Mouse (Mus musculus): Measurements from ENCODE around the gene Itgal.
"Not testable (repeated sequence)": the region's sequence is repeated elsewhere in the genome, so short reads cannot be mapped to it uniquely, and the experiment has no call there.

The Itgal gene

DNA sequence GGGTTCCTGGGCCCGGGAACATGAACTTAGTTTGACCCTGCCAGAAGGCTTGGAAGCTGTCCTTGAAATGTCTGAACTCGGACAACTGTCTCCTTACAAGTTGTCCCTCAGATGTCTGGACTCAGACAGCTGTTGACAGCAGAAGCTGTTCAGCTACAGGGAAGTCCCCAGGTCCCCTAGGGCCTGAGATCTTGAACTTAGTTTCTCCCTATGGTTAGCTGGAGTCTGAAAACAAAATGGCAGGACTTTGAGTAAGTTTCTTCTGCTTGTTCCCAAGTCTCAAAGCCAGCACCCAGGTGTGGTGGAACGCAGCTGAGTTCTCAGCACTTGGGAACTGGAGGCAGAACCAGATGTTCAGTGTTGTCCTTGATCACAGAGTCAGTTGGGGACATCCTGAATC lies 16.0 kb upstream of the Itgal start:
- no peak for DNase-seq

- no peak for DNase-seq
Measured at GRCm38 (mm10) chr7:127281114-127281513, 14.9 kb upstream of the Itgal start.

DNA sequence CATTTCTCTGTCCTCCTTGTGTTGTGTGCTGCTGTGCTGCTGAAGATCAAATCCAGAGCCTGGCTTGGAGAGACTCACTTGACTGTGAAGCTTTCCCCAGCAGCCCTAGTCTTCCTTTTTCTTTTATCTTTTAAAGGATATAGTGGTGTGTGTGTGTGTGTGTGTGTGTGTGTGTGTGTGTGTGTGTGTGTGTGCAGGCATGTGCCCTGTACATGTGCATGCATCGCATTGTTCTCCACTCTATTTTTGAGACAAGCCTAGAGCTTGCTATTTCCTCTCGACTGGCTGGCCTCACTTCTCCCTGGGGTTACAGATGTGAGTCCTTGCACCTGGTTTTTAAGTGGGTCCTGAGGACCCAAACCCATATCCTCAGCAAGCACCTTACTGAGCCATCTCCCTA lies 13.9 kb upstream of the Itgal start:
- DNase-seq, result no peak

- DNase-seq, result no peak
Measured at GRCm38 (mm10) chr7:127285154-127285553, 10.9 kb upstream of the Itgal start.

DNA sequence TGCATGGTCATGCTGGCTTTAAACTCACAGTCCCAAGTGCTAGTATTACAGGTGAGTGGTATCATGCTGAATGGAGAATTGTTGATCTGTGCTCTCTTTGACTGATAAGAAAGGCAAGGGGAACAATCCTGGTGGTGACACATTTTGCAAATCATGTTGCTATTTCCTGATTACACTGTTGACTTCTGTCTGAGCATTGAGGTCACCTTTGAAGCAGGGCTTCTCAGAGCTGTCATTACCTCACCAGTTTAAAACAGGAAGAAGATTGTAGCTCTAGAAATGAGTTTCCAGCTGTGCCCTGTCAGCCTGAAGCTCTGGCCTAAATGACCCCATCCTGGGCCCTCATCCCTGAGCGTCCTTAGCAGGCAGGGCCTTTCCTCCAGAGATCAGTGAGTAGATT lies 8.1 kb upstream of the Itgal start:
- no peak for DNase-seq

DNA sequence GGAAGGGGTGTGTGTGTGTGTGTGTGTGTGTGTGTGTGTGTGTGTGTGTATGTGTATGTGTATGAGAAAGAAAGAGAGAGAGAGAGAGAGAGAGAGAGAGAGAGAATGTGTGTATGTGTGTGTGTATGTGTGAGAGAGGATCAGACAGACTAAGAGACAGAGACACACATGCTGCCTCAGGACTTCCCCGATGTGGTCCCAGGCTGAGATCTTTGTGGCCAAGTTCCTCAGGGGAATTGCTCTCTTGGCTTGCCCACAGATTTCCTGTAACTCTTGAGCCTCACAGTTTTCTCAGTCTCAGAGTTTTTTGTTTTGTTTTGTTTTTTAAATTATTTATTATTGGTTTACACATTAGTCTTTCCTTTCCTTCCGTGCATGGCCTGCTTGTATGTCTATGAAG lies 6.8 kb upstream of the Itgal start:
- DNase-seq, result no peak

DNA sequence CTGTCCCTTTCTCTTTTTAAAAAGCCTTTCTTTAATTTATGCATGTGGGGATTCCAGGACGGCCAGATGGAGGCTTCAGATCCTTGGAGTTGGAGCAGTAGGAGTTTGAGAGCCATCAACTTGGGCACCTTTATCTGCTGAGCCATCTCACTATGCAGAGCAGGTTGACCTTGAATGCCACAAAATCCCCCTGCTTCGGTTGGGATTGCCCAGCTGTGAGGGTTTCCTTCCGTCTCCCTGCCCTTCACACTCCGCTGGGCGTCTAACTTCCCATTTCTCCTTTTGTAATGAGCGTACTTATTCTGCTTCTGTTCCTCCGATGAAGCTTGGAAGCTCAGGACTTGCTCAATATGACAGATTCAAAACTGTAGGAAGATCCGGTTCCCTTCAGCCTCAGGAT lies 5.9 kb upstream of the Itgal start:
- DNase-seq, result no peak

- DNase-seq, result no peak
Measured at GRCm38 (mm10) chr7:127296786-127297555, 911 bp downstream of the Itgal start.

GRCm38 (mm10) chr7:127297586-127298193 lies 1.6 kb downstream of the Itgal start:
- DNase-seq, result no peak

DNA sequence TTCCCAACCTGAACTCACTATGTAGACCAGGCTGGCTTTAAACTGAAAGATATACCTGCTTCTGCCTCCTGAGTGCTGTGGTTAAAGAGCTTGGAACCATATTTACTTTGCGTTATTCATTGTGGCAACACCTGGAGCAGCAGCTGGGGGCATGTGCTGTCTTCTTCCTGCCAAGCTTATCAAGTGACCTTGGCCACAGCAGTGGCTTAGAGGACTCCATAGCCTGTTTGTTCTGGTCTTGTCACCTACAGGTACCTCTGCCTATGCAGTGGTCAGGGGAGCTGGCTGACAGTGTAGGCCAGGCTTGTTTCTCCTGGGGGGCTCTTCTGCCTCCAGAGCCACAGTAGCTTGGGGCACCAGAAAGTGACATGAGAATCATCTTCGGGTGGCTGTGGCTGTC lies 12.4 kb downstream of the Itgal start:
- no peak for DNase-seq

DNA sequence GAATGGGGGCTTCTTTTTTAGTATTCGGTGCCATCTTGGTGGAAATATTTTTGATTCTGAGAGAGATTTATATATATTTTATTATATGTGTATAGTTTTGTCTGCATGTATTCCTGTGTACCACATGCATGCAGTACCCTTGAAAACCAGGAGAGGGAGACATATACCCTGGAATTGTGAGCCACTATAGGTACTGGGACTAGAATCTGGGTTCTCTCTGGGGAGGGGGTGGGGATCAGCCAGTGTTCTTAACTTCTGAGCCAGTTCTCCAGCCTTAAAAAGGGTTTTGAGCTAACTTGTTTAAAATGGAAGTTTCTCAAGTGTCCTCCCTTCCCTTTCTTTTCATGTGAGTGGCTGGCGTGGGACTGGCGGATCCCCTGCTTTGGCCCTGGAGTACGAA lies 12.8 kb downstream of the Itgal start:
- DNase-seq, result peak; percentile 39

DNA sequence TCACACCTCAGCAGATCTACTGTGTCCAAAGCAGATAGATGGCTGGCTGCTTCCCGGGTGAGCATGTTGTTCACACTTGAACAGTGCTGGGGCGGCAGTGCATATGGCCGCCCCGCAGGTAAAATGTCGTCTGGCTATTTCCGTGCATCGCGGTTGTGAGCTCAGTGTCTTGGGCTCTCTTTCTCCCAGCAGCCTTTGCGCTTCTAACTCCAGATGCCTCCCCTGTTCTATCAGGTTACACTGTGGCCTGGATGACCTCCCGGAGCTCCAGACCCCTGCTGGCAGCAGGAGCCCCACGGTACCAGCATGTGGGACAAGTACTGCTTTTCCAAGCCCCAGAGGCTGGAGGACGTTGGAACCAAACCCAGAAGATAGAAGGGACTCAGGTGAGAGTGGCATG lies 13.9 kb downstream of the Itgal start:
- no peak for DNase-seq

GRCm38 (mm10) chr7:127313912-127314311 lies 17.9 kb downstream of the Itgal start:
- no peak for DNase-seq

- no peak for DNase-seq
Measured at GRCm38 (mm10) chr7:127321106-127321505, 25.0 kb downstream of the Itgal start.

DNA sequence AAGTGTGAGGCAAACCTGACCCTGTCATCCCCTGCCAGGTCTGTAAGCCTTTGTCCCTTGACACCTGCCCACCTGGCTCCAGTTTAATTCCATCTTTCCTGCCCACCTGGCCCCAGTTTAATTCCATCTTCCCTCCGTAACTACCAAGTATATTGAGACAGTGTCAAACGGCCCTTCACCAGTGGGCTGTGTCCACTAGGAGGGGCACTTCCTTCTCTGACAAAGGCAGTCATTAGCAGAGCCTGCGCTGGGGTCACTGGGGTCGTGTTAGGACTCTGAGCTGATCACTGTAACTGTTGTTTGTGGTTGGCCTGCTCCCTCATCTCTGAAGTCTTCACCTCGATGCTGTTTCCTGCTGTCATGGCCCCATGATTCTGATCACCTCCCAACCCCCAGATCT lies 26.0 kb downstream of the Itgal start:
- DNase-seq, result no peak

DNA sequence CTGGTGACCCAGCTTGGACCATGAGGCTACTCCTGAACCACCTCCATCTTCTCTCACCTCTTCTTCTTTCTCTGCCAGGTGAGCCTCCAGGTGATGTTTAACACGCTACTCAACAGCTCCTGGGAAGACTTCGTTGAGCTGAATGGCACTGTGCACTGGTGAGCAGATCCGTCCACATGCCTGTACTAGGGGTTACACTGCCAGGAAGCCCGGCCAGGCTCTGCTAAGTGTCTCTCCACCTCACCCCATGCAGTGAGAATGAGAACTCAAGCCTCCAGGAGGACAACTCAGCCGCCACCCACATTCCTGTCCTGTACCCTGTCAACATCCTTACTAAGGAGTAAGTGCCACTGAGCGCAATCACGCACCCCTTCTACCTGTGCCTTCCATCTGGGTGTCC lies 28.9 kb downstream of the Itgal start:
- no peak for DNase-seq

DNA sequence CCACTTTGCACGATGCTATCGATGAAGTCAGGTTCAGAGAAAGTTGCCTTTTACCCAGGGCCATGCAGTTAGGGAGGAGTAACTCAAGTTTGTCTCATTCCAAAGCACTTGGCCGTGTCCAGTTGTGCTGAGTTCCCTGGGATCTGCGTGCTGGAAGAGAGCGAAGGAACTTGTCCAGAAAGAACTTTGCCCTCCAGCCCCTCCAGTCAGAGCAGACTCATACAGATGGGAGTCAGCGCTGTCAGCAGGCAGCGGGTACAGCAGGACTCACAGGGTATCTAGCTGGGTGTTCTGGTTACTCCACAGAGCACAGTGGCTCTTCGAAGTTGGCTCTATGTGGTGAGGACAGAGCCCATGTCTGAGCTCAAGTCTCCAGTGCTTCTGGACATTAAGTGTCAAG lies 29.5 kb downstream of the Itgal start:
- no peak for DNase-seq

- no peak for DNase-seq
Measured at GRCm38 (mm10) chr7:127326685-127327084, 30.6 kb downstream of the Itgal start.

- no peak for DNase-seq
Measured at GRCm38 (mm10) chr7:127333240-127333639, 37.2 kb downstream of the Itgal start.

DNA sequence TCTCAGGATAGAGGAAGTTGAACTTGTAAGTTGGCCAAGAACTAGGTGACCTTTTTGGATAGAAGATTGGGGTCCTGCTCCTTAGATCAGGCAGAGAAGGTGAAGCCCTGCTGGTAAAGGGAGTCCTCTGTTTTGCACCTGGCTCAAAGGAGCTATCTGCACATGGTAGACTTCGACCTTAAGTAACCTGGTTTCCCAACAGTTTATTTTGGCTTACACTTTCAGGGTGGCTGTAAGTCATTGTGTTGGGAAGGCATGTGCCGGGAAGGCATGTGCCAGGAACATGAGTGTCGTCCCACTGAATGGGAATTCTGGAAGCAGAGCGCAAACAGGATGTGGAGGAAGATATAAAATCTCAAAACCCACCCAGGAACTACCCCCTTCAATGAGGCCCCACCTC lies 39.5 kb downstream of the Itgal start:
- no peak for DNase-seq

DNA sequence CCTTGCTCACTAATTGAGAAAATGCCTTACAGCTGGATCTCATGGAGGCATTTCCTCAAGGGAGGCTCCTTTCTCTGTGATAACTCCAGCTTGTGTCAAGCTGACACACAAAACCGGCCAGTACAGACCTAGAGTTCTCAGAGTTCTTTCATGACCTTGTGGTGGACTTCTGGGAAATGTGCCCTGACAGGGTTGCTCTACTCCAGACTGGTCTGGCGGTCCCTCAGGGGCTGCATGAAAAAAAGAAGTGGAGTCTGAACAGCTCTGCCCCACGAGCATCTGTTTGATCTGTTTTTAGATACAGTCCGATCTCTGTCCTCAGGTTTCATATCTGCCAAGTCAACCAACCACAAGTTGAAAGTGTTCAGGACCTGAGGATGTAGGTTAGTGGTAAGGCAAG lies 41.6 kb downstream of the Itgal start:
- DNase-seq, result no peak

DNA sequence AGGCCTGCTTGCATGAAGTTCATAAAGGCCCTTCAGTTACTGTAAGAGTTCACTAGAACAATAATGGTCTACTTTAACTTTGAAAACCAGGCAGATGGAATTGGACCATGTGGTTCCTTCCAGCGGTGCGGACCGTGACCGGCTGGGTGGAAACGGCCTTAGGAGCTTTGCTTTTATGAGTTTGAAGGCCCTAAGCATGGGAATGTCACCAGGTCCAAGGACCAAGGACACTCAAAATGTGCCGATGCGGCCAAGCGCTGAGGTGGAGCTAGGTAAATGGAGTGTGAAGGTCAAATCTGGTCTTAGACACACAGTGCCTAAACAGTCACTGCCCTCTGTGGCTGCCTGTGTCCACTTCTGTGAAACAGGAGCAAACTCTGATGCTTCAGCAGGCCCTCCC lies 45.3 kb downstream of the Itgal start:
- DNase-seq, result no peak

DNA sequence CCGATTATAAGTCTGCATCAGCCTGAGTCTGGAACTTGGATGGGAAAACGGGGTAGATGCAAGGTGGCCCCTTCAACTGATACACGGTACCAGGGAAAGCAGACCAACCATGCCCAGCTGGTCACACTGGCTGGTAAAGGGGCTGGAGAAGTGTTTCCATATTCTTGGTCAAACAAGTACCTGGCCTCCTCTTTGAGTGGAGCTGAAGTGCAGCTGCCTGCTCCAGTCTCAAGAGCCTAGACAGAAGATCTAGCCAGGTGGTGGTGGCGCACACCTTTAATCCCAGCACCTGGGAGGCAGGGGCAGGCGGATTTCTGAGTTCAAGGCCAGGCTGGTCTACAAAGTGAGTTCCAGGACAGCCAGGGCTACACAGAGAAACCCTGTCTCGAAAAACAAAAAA lies 45.8 kb downstream of the Itgal start:
- not testable (repeated sequence) for DNase-seq

GRCm38 (mm10) chr7:127342332-127342731 lies 46.3 kb downstream of the Itgal start:
- DNase-seq, result no peak

- no peak for DNase-seq
Measured at GRCm38 (mm10) chr7:127342888-127343287, 46.8 kb downstream of the Itgal start.

Measured in cerebellum, adult 11 months (tissue).